Mouse (Mus musculus): ENCODE measurements around the gene Col7a1. TPM values are rescaled to one million over a fixed set of nuclear protein-coding genes. Genes with fewer than 3 reads are reported as not detected.

Col7a1 gene
- total and polyA plus RNA-seq, 2 experiments, result 0.23 to 0.46 TPM

DNA sequence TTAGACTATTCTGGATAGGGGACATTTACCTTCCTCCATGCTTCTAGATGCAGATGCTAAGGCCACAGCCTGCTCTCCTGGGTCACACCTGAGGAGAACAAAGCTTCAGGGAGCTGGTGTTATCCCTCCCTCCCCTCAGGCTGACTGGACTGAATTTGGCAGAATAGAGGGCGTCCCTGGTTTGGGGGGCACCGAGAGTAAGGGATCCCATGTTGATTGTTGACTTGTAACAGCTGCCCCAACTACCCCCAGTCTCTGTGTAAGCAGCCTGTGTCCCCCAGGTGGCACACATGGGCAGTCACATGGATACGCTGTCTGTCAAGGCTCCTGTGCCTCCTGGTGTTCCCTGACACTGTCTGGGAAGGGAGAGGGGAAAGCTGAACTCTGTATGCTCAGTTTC is 75.0 kb downstream of the Col7a1 start:
- no peak overlapping the region for H3K27ac ChIP-seq (replicated peaks; ENCODE audit: insufficient read depth, low read depth, low read length)
- H3K79me2 ChIP-seq (ENCODE audit: control insufficient read depth, insufficient read depth, low read length), result no peaks in the 10 kb centered on the region
- WGBS, result 89% methylated on average over 3 of the region's 3 CpGs
- no peaks in the 10 kb centered on the region for H3K27me3 ChIP-seq (ENCODE audit: control insufficient read depth, insufficient read depth, low read length)
- TF ChIP-seq CTCF (IDR thresholded peaks at IDR 0.05; ENCODE audit: low read depth, low read length) (no peak), POLR2A (IDR thresholded peaks at IDR 0.05; ENCODE audit: extremely low read depth, insufficient read depth, low read length) (no peak)
- no peaks in the 10 kb centered on the region for H3K4me1 ChIP-seq (ENCODE audit: control insufficient read depth, insufficient read depth, low read length)
- DNase-seq (ENCODE audit: extremely low read depth, low read depth, low spot score), result no peak
- no peaks in the 10 kb centered on the region for H3K36me3 ChIP-seq (ENCODE audit: control insufficient read depth, insufficient read depth, low read length)
- no peak overlapping the region for H3K4me3 ChIP-seq (ENCODE audit: insufficient read depth, low read depth, low read length)
- H3K9ac ChIP-seq (ENCODE audit: low read depth, low read length), result no peak overlapping the region

DNA sequence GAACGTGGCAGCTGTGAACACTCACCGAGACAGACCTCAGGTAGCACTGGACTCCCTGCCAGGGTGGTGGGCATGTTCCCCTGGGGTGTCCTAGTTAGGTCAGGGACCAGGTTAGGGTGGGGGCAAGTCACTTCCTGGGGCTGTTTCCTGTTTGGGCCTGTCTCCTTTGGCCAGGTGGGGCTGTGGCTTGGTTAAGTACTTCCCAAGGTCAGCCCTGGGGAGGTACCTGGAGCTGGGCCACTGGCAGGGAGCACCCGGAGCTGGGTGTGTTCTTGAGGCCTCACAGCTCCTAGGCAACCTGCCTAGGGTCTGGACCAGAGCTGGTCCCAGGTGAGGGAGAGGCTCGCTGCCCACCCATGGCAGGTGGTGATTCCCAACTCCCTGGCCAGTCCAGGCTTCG is 75.5 kb downstream of the Col7a1 start:
- H3K27ac ChIP-seq (replicated peaks; ENCODE audit: insufficient read depth, low read depth, low read length), result no peak overlapping the region
- no peaks in the 10 kb centered on the region for H3K4me1 ChIP-seq (ENCODE audit: control insufficient read depth, insufficient read depth, low read length)
- no peaks in the 10 kb centered on the region for H3K36me3 ChIP-seq (ENCODE audit: control insufficient read depth, insufficient read depth, low read length)
- no peak for TF ChIP-seq POLR2A (IDR thresholded peaks at IDR 0.05; ENCODE audit: extremely low read depth, insufficient read depth, low read length)
- no peak for TF ChIP-seq CTCF (IDR thresholded peaks at IDR 0.05; ENCODE audit: low read depth, low read length)
- H3K79me2 ChIP-seq (ENCODE audit: control insufficient read depth, insufficient read depth, low read length), result no peaks in the 10 kb centered on the region
- H3K4me3 ChIP-seq (ENCODE audit: insufficient read depth, low read depth, low read length), result no peak overlapping the region
- H3K9ac ChIP-seq (ENCODE audit: low read depth, low read length), result no peak overlapping the region
- 79% methylated on average over 5 of the region's 5 CpGs for WGBS
- H3K27me3 ChIP-seq (ENCODE audit: control insufficient read depth, insufficient read depth, low read length), result no peaks in the 10 kb centered on the region
- no peak for DNase-seq (ENCODE audit: extremely low read depth, low read depth, low spot score)

DNA sequence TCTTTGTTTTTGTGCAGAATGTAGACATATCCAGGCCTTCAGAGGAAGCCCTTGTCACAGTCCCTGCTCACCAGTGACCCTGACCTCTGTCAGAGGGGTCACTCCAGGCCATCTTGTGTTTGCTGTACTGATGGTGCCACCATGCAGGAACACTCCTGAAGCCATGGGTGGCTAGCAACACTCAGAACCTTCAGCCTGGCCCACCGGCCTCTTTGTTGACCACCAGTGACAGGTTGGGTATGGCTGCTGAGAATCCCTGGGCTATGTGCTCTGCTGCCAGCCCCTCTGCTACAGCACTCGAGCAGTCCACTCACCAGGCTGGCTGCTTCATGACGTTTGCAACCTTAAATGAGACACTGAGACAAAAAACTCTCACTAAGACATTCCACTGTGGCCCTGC is 76.9 kb downstream of the Col7a1 start:
- no peaks in the 10 kb centered on the region for H3K4me1 ChIP-seq (ENCODE audit: control insufficient read depth, insufficient read depth, low read length)
- 81% methylated on average over 3 of the region's 3 CpGs for WGBS
- TF ChIP-seq POLR2A (IDR thresholded peaks at IDR 0.05; ENCODE audit: extremely low read depth, insufficient read depth, low read length), result no peak
- TF ChIP-seq CTCF (IDR thresholded peaks at IDR 0.05; ENCODE audit: low read depth, low read length), result no peak
- no peaks in the 10 kb centered on the region for H3K27me3 ChIP-seq (ENCODE audit: control insufficient read depth, insufficient read depth, low read length)
- H3K79me2 ChIP-seq (ENCODE audit: control insufficient read depth, insufficient read depth, low read length), result no peaks in the 10 kb centered on the region
- H3K4me3 ChIP-seq (ENCODE audit: insufficient read depth, low read depth, low read length), result no peak overlapping the region
- no peak overlapping the region for H3K27ac ChIP-seq (replicated peaks; ENCODE audit: insufficient read depth, low read depth, low read length)
- H3K36me3 ChIP-seq (ENCODE audit: control insufficient read depth, insufficient read depth, low read length), result no peaks in the 10 kb centered on the region
- no peak for DNase-seq (ENCODE audit: extremely low read depth, low read depth, low spot score)
- no peak overlapping the region for H3K9ac ChIP-seq (ENCODE audit: low read depth, low read length)

DNA sequence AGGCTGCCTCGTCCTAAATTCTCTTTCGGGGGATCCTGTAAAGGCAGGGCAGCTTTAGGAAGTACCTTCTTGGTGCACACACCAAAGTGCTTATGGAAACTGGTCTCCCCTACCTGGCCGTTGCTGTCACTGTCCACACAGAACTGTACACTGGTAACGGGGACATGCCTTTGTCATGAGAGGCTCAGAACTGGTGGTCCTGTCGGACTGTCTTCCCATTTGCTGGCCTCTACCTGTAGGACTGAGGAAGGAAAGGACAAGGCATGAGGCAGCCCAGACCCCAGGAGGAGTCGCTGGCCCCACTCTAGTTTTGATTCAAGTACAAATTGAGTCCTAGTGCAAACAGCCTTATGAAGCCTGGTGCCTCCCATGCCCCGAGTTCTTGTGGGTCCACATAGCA is 77.6 kb downstream of the Col7a1 start:
- Histone ChIP-seq H3K4me3 (ENCODE audit: insufficient read depth, low read depth, low read length) (no peak overlapping the region), H3K36me3 (ENCODE audit: control insufficient read depth, insufficient read depth, low read length) (no peaks in the 10 kb centered on the region), H3K27me3 (ENCODE audit: control insufficient read depth, insufficient read depth, low read length) (no peaks in the 10 kb centered on the region), H3K27ac (replicated peaks; ENCODE audit: insufficient read depth, low read depth, low read length) (no peak overlapping the region), H3K4me1 (ENCODE audit: control insufficient read depth, insufficient read depth, low read length) (no peaks in the 10 kb centered on the region), H3K9ac (ENCODE audit: low read depth, low read length) (no peak overlapping the region), H3K79me2 (ENCODE audit: control insufficient read depth, insufficient read depth, low read length) (no peaks in the 10 kb centered on the region)
- DNase-seq (ENCODE audit: extremely low read depth, low read depth, low spot score), result no peak
- 96% methylated on average over 7 of the region's 7 CpGs for WGBS
- no peak for TF ChIP-seq POLR2A (IDR thresholded peaks at IDR 0.05; ENCODE audit: extremely low read depth, insufficient read depth, low read length)
- no peak for TF ChIP-seq CTCF (IDR thresholded peaks at IDR 0.05; ENCODE audit: low read depth, low read length)

DNA sequence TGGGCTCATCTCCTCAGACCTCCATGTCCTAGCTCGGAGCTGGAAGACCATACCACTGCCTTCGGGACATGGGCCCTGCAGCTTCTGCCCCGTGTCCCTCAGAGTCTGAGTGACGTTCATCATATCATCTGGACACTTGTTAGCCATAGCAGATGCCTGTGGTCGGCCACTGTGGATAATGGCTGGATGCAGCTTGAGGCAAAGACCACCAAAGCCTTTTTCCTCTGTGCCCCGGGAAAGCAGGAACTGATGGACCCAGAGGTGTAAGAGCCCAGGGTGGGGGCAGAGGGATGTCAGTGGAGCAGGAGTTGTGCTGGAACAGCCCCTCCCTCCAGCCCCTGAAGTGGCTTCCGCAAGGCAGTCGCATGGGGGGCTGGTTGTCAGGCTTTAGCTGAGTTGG is 78.3 kb downstream of the Col7a1 start:
- no peak for DNase-seq (ENCODE audit: extremely low read depth, low read depth, low spot score)
- H3K4me3 ChIP-seq (ENCODE audit: insufficient read depth, low read depth, low read length), result no peak overlapping the region
- H3K4me1 ChIP-seq (ENCODE audit: control insufficient read depth, insufficient read depth, low read length), result no peaks in the 10 kb centered on the region
- H3K36me3 ChIP-seq (ENCODE audit: control insufficient read depth, insufficient read depth, low read length), result no peaks in the 10 kb centered on the region
- H3K27ac ChIP-seq (replicated peaks; ENCODE audit: insufficient read depth, low read depth, low read length), result no peak overlapping the region
- no peak for TF ChIP-seq CTCF (IDR thresholded peaks at IDR 0.05; ENCODE audit: low read depth, low read length)
- no peak for TF ChIP-seq POLR2A (IDR thresholded peaks at IDR 0.05; ENCODE audit: extremely low read depth, insufficient read depth, low read length)
- H3K27me3 ChIP-seq (ENCODE audit: control insufficient read depth, insufficient read depth, low read length), result no peaks in the 10 kb centered on the region
- H3K9ac ChIP-seq (ENCODE audit: low read depth, low read length), result no peak overlapping the region
- 89% methylated on average over 8 of the region's 8 CpGs for WGBS
- no peaks in the 10 kb centered on the region for H3K79me2 ChIP-seq (ENCODE audit: control insufficient read depth, insufficient read depth, low read length)

DNA sequence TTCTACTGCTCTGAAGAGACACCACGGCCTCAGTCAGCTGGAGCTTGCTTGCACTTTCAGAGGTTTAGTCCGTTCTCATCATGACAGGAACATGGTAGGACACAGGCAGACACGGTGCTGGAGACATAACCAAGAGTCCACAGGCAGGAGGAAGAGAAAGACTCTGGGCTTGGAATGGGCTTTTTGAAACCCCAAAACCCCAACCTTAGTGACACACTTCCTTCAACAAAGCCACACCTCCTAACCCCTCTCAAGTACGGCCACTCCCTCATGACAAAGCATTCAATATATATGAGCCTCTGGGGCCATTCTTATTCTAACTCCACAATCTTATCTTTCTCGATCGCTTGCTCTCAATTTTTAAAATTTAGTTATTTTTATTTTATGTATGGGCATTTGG is 79.0 kb downstream of the Col7a1 start:
- H3K9ac ChIP-seq (ENCODE audit: low read depth, low read length), result no peak overlapping the region
- H3K27me3 ChIP-seq (ENCODE audit: control insufficient read depth, insufficient read depth, low read length), result no peaks in the 10 kb centered on the region
- H3K27ac ChIP-seq (replicated peaks; ENCODE audit: insufficient read depth, low read depth, low read length), result no peak overlapping the region
- no peak for TF ChIP-seq POLR2A (IDR thresholded peaks at IDR 0.05; ENCODE audit: extremely low read depth, insufficient read depth, low read length)
- no peak for TF ChIP-seq CTCF (IDR thresholded peaks at IDR 0.05; ENCODE audit: low read depth, low read length)
- no peaks in the 10 kb centered on the region for H3K4me1 ChIP-seq (ENCODE audit: control insufficient read depth, insufficient read depth, low read length)
- DNase-seq (ENCODE audit: extremely low read depth, low read depth, low spot score), result no peak
- no peak overlapping the region for H3K4me3 ChIP-seq (ENCODE audit: insufficient read depth, low read depth, low read length)
- H3K79me2 ChIP-seq (ENCODE audit: control insufficient read depth, insufficient read depth, low read length), result no peaks in the 10 kb centered on the region
- 88% methylated on average over 6 of the region's 6 CpGs for WGBS
- H3K36me3 ChIP-seq (ENCODE audit: control insufficient read depth, insufficient read depth, low read length), result no peaks in the 10 kb centered on the region

Other genes with a start within 250 kb of the Col7a1 start
- 78.6 and 87.2 TPM in 2 replicates for gene Ip6k2, start 169.8 kb upstream of the Col7a1 start, total RNA-seq (2014; rRNA removed)
- gene Ip6k2, start 169.8 kb upstream of the Col7a1 start, polyA plus RNA-seq (2012; rRNA removed), result 47.1 and 52.8 TPM in 2 replicates
- 2.2 and 2.8 TPM in 2 replicates for gene Nckipsd, start 145.2 kb upstream of the Col7a1 start, total RNA-seq (2014; rRNA removed)
- 5.8 and 7.7 TPM in 2 replicates for gene Nckipsd, start 145.2 kb upstream of the Col7a1 start, polyA plus RNA-seq (2012; rRNA removed)
- under 0.01 TPM in 1 of 2 replicates, not detected in the other for gene Celsr3, start 127.3 kb upstream of the Col7a1 start, total RNA-seq (2014; rRNA removed)
- gene Celsr3, start 127.3 kb upstream of the Col7a1 start, polyA plus RNA-seq (2012; rRNA removed), result not detected in 2 replicates
- gene Slc26a6, start 100.3 kb upstream of the Col7a1 start, total RNA-seq (2014; rRNA removed), result 5.5 and 5.6 TPM in 2 replicates
- 5.4 and 6.7 TPM in 2 replicates for gene Slc26a6, start 100.3 kb upstream of the Col7a1 start, polyA plus RNA-seq (2012; rRNA removed)
- not detected in 2 replicates for gene Tmem89, start 39.0 kb upstream of the Col7a1 start, total RNA-seq (2014; rRNA removed)
- gene Tmem89, start 39.0 kb upstream of the Col7a1 start, polyA plus RNA-seq (2012; rRNA removed), result 0.12 TPM in 1 of 2 replicates, not detected in the other
- gene Uqcrc1, start 17.0 kb upstream of the Col7a1 start, total RNA-seq (2014; rRNA removed), result 323 and 384 TPM in 2 replicates
- gene Uqcrc1, start 17.0 kb upstream of the Col7a1 start, polyA plus RNA-seq (2012; rRNA removed), result 623 and 677 TPM in 2 replicates
- gene Ucn2, start 32.4 kb downstream of the Col7a1 start, total RNA-seq (2014; rRNA removed), result not detected in 2 replicates
- not detected in 2 replicates for gene Ucn2, start 32.4 kb downstream of the Col7a1 start, polyA plus RNA-seq (2012; rRNA removed)
- 1.0 and 1.7 TPM in 2 replicates for gene Pfkfb4, start 38.2 kb downstream of the Col7a1 start, total RNA-seq (2014; rRNA removed)
- 1.1 and 1.4 TPM in 2 replicates for gene Pfkfb4, start 38.2 kb downstream of the Col7a1 start, polyA plus RNA-seq (2012; rRNA removed)
- 20.8 and 23.8 TPM in 2 replicates for gene Shisa5, start 85.0 kb downstream of the Col7a1 start, total RNA-seq (2014; rRNA removed)
- gene Shisa5, start 85.0 kb downstream of the Col7a1 start, polyA plus RNA-seq (2012; rRNA removed), result 144 and 205 TPM in 2 replicates
- 7.7 and 8.4 TPM in 2 replicates for gene Trex1, start 106.1 kb downstream of the Col7a1 start, total RNA-seq (2014; rRNA removed)
- 30.7 and 41.1 TPM in 2 replicates for gene Trex1, start 106.1 kb downstream of the Col7a1 start, polyA plus RNA-seq (2012; rRNA removed)
- gene Atrip, start 120.5 kb downstream of the Col7a1 start, total RNA-seq (2014; rRNA removed), result 5.1 and 5.4 TPM in 2 replicates
- 9.2 and 10.3 TPM in 2 replicates for gene Atrip, start 120.5 kb downstream of the Col7a1 start, polyA plus RNA-seq (2012; rRNA removed)
- 7.5 and 8.6 TPM in 2 replicates for gene Ccdc51, start 128.9 kb downstream of the Col7a1 start, total RNA-seq (2014; rRNA removed)
- 7.2 and 8.2 TPM in 2 replicates for gene Ccdc51, start 128.9 kb downstream of the Col7a1 start, polyA plus RNA-seq (2012; rRNA removed)
- gene Tma7, start 129.0 kb downstream of the Col7a1 start, total RNA-seq (2014; rRNA removed), result 53.4 and 54.7 TPM in 2 replicates
- 23.3 and 24.4 TPM in 2 replicates for gene Tma7, start 129.0 kb downstream of the Col7a1 start, polyA plus RNA-seq (2012; rRNA removed)
- 10.9 and 17.9 TPM in 2 replicates for gene Plxnb1, start 141.8 kb downstream of the Col7a1 start, total RNA-seq (2014; rRNA removed)
- 15.4 and 26.5 TPM in 2 replicates for gene Plxnb1, start 141.8 kb downstream of the Col7a1 start, polyA plus RNA-seq (2012; rRNA removed)
- gene Fbxw21, start 208.5 kb downstream of the Col7a1 start, total RNA-seq (2014; rRNA removed), result not detected in 2 replicates
- gene Fbxw21, start 208.5 kb downstream of the Col7a1 start, polyA plus RNA-seq (2012; rRNA removed), result not detected in 2 replicates
- gene Fbxw13, start 242.4 kb downstream of the Col7a1 start, total RNA-seq (2014; rRNA removed), result not detected in 2 replicates
- not detected in 2 replicates for gene Fbxw13, start 242.4 kb downstream of the Col7a1 start, polyA plus RNA-seq (2012; rRNA removed)